Mouse (Mus musculus): ENCODE measurements at regions not wholly inside any gene's neighbourhood (a gene's known extent, or its start where the extent isn't known, plus 50 kb on each side); places are given as distances from the start of the nearest gene placed in this dataset.

DNA sequence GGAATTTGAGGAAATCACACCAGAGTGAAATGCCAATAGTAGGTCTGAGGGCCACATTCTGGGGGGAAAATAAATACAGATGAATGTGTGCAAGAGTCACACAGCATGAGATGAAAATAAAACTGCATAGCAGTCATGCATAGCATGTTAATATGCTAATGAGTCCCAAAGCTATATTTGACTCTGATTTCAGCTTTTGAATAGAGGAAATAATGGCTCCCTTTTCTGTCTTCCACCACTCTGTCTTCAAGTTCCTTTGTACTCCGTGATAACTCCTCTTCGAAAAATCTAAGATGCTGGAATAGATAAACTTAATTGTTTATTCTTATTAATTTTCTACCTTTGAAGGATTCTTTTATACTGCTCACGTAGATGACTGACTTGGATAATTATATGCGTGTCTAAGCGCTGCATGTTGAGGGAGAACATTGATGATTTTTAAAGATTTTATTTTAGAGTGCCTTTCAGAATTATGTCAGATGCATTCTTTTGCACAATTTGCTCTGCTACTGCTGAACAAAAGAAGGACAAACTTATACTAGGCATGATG is 916.4 kb downstream of the Gbe1 start:
- TF ChIP-seq CTCF (IDR thresholded peaks at IDR 0.05; ENCODE audit: low read depth, low read length) (no peak), POLR2A (IDR thresholded peaks at IDR 0.05; ENCODE audit: borderline replicate concordance, low read depth, low read length) (no peak)

Measured in bone marrow macrophage, adult 2 months (primary cell).